Mouse (Mus musculus) retina, adult 2 months (tissue): ENCODE results near the gene Hspa1b.

ENCODE experiments used
- DNase-seq: peaks from one replicate; pipeline ENCODE4 v3.0.0-alpha.2; 2012; ENCODE audit warnings: low read depth, low spot score

Gene Hspa1b

GRCm38 (mm10) chr17:34928841-34929240 is 30.2 kb downstream of the Hspa1b start:
- no peak for DNase-seq

DNA sequence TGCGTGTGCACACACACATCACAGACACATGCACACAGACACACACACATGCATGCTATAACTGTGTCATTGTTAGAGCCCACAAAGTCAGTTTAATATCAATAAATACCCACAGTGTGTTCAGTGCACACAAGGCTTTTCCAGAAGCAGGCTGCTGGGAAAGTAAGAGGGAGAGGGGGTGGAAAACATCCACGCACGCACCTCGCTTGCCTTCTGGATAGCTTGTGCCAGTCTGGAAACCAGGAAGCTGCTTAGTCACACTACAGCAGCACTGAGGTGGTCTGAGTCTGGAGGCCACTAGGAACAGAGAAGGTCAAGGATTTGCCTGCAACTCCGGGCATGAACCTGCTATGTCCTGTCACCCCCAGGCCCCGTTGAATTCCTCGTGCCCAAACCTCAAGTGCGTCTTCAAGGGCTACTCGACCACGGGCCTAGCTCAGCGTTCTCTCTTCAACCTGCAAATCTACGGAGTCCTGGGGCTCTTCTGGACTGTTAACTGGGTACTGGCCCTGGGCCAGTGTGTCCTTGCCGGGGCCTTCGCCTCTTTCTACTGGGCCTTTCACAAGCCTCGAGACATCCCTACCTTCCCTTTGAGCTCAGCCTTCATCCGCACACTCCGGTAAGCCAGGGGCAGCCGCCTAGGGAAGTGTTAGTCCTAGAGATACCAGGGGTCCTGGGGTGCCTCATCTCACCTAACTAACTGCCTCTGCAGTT is 31.6 kb downstream of the Hspa1b start:
- no peak for DNase-seq

DNA sequence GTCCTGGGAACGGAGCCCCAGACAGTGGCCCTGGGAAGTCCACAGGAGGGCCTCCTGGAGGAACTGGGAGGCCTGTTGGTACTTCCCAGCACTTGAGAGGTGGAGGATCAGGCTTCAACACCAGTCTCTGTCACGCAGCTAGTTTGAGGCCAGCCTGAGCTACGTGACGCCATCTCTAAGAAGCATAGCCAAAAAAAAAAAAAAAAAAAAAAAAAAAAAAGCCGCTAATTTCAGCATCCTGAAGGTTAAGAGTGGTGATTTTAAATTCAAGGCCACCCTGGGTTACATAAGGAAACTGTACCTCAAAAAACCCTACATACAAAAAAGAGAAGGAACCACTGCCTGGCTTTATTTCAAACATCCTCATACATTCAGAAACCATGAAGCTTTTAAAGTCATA is 34.8 kb downstream of the Hspa1b start:
- DNase-seq, result no peak

DNA sequence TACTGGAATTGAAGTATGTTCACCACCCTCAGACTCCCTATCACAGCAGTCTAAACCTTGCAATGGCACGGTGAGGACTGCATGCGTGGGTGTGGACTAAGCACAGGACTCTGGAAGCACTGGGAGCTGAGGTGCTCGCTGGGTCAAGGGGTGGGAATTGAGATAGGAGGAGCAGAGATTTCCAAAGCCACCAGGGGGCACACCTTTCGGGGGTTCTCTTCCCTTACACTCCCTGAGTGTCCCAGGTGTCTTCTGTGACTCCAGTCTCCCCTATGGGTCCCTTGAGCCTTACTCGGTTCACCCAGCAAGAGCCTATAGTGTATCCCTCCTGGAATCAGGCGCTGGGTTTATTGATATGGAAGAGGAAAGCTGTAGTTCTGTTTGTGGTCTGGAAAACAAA is 36.1 kb downstream of the Hspa1b start:
- DNase-seq, result no peak

DNA sequence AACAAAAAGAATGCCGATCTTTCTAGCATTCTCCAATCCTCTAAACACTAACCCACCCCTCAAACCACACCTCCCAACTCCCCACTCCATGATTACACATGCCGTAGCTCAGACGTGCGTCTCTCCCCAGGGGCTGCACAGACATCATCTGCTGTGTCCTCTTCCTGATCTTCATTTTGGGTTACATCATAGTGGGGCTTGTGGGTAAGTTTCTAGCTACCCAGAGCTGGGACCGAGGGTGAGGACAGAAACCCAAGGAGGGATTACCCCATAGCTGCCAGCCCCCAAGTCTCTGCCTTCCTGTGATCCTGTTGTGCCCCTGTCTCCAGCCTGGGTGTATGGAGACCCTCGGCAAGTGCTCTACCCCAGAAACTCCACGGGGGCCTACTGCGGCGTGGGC is 41.9 kb downstream of the Hspa1b start:
- DNase-seq, result no peak

DNA sequence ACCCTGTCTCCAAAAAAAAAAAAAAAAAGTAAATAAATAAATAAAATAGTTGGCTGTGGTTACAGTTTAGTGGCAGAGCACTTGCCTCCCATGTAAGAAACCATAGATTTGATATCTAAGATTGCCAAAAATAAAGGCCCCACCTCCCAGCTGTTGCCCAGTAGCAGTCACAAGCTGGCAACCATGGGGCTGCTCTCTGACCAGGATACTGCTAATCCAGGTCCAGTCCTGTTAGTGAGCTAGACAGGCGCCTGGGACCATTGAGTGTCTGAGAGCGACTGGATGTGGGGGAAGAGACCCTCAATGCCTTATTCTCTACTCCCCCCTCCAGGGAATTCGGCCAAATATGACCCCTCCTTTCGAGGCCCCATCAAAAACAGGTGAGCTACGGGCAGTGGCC is 42.7 kb downstream of the Hspa1b start:
- no peak for DNase-seq

DNA sequence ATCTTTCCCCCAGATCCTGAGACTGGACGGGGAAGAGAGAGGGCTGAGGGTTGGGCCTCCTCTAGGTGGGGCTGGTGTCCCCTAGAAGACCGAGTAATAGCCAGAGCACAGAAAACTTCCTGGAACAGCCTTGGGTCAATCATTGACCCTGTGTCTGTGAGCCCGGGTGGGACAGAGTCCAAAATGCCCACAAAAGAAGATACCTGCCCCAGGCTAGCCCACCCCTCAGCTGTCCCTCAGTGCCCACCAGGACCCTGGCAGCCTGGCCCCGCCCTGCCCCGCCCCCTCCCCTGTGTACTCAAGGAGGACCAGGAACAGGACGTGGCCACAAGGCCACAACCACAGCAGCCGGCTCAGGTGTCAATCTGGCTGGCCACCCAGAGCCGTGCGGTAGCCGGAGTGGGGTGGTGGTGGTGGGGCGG is 43.6 kb downstream of the Hspa1b start:
- no peak for DNase-seq

DNA sequence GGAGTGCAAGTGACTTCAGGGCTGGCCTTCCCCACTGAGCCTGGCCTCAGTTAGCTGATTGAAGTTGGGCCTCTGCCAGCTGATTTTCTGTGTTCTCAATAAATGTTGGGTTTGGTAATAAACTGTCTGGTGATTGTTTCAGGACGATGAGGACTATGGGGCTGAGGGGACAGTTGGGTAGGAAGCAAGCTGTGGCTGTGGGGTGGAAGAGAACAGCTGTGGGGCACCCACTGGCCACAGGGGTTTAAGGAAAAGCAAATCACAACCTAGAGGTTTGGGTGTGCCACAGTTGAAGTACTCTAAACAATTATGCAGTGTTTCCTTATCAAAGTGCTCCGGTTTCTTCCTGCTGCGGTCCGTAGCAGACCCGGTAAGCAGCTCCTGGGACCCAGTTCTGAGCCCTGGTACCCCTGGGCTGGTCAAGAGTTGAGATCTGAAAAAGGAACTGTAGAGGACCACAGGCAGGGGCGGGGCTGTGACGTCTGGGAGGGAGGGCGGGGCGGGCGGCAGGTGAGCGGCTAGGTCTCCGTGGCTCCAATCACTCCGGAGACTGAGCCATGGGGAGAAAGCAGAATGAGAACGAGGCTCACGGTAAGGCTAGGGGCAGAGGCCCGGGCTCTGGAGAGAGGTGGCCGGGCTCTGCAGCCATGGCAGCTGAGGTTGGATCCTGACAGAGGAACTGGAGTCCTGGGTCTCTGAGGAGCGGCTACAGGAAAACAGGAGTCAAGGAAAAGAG is 44.9 kb downstream of the Hspa1b start, which contains the start of gene Slc44a4:
Gene Slc44a4 (plus strand): TSS at position 537 of the 736 bp plus-strand sequence.
- no peak for DNase-seq

DNA sequence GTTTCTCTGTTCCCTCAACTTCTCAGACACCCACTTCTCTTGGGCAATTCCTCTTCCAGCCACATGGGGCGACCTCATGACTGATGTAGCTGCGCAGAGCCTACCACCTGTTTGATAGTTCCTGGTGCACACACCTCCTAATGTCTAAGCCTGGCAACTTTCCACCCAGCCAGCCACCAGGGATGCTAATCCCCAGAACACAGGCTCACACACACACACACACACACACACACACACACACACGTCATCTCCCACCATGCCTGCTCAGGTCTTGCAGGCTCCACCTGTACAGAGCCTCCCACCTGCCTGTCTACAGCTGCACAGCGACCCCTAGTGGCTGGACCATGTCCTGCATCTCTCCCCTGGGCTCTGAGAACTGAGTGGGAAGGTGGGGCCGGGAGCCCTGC is 47.1 kb downstream of the Hspa1b start:
- DNase-seq, result peak; percentile 50

DNA sequence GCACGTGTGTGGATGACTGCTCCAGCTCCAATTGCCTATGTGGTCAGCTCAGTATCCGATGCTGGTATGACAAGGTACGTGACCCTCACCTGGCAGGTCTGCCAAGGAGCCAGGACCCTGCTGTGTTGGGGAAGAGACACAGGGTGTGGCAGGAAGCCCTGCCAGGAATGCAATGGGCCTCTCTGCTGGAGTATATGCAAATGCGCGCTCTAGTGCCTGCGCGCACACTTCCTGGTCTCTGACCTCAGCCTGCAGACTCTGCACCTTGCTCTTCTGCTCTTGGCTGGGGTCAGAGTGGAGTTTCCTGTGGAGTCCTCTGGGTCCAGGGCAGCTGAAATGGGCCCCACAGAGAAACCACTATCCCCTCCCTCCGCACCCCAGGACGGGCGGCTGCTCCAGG is 48.1 kb downstream of the Hspa1b start:
- DNase-seq, result no peak
